Mouse (Mus musculus) heart, embryonic 12.5 days (tissue): Measurements from ENCODE around the gene Slc48a1. TPM values are rescaled to one million over a fixed set of nuclear protein-coding genes. Genes with fewer than 3 reads are reported as not detected.

ENCODE experiments used
- ATAC-seq: fragments of 200-750 bp; cut with Nextera tagmentation; 2 replicates; pipeline ENCODE4 v1.8.0; 2017; ENCODE audit warnings: moderate TSS enrichment, moderate library complexity; ENCODE audit not compliant: insufficient number of reproducible peaks, low FRiP score
- H3K27ac ChIP-seq: fragments of 300-500 bp; sonication (generic); 2 replicates; pipeline ENCODE4 v1.5.1; 2016; ENCODE audit warnings: mild to moderate bottlenecking, moderate library complexity; ENCODE audit not compliant: poor library complexity, severe bottlenecking
- H3K27me3 ChIP-seq: fragments of 300-500 bp; sonication (generic); replicated peaks from 2 replicates; pipeline ENCODE4 v1.6.1; 2016; ENCODE audit warnings: mild to moderate bottlenecking, moderate library complexity
- H3K36me3 ChIP-seq: fragments of 300-500 bp; sonication (generic); 2 replicates; pipeline ENCODE4 v1.6.1; 2016; ENCODE audit warnings: mild to moderate bottlenecking, moderate library complexity
- H3K4me1 ChIP-seq: fragments of 300-500 bp; sonication (generic); replicated peaks from 2 replicates; pipeline ENCODE4 v1.6.1; 2016; ENCODE audit warnings: mild to moderate bottlenecking
- H3K4me2 ChIP-seq: fragments of 300-500 bp; sonication (generic); 2 replicates; pipeline ENCODE4 v1.6.1; 2016; ENCODE audit warnings: mild to moderate bottlenecking, moderate library complexity
- H3K4me3 ChIP-seq: fragments of 300-500 bp; sonication (generic); 2 replicates; pipeline ENCODE4 v1.5.1; 2016; ENCODE audit warnings: mild to moderate bottlenecking
- H3K9ac ChIP-seq: fragments of 300-500 bp; sonication (generic); 2 replicates; pipeline ENCODE4 v1.6.1; 2016; ENCODE audit warnings: mild to moderate bottlenecking, moderate library complexity
- H3K9me3 ChIP-seq: fragments of 300-500 bp; sonication (generic); replicated peaks from 2 replicates; pipeline ENCODE4 v1.6.1; 2016; ENCODE audit warnings: mild to moderate bottlenecking, moderate library complexity
- WGBS: fragments of 180-500 bp; shearing (Covaris S2); methylation state at CpG from one replicate; pipeline ENCODE4 v1.1.7; 2016; 5-methylcytosine and 5-hydroxymethylcytosine counted together
- polyA plus RNA-seq: library from polyadenylated mRNA; unstranded; fragments of >200 nt; fragmentation: Nextera tagmentation; extraction: Ambion mirVana; gene quantifications from 2 replicates; pipeline ENCODE4 v1.2.1, GENCODE M21; 2016

The Slc48a1 gene
- polyA plus RNA-seq, 1 experiment from 2014 or later = 55.0 TPM

DNA sequence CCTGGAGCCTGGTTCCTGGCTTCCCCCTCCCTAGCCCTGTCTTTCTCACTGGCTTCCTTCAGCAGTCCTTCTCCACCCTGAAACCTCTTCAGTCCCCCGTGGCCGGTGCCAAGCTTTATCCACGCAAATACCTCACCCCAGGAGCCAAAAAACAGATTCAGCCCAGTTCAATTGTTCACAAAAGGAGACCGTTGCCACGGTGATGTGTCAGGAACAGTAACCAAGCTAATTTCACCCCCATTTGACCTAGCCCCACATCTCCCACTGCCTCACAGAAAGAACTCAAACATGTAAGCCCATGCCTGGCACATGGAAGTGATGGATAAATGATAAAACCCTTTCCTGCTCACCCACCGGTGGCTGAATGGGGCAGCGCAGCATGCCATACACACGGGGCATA lies 12.1 kb upstream of the Slc48a1 start:
- no peak for ATAC-seq
- H3K36me3 ChIP-seq = no peaks in the 10 kb centered on the region
- H3K9me3 ChIP-seq = no peaks in the 10 kb centered on the region
- H3K4me1 ChIP-seq = peaks cover 53% of the 10 kb centered on the region
- H3K9ac ChIP-seq = peak overlapping the region; percentile 72
- peaks cover 18% of the 10 kb centered on the region for H3K27me3 ChIP-seq
- H3K4me2 ChIP-seq = peak overlapping the region; percentile 88
- H3K4me3 ChIP-seq = peak overlapping the region; percentile 51
- WGBS = 29% methylated on average over 8 of the region's 8 CpGs
- no peak overlapping the region for H3K27ac ChIP-seq

GRCm38 (mm10) chr15:97766594-97767279 lies 11.6 kb upstream of the Slc48a1 start:
- peak overlapping the region; percentile 82; the same call in 1 of the 2 replicates for H3K27ac ChIP-seq
- H3K36me3 ChIP-seq = no peaks in the 10 kb centered on the region
- no peak for ATAC-seq
- H3K4me3 ChIP-seq = peak overlapping the region; percentile 51
- peak overlapping the region; percentile 72 for H3K9ac ChIP-seq
- no peaks in the 10 kb centered on the region for H3K9me3 ChIP-seq
- H3K4me1 ChIP-seq = peaks cover 57% of the 10 kb centered on the region
- H3K4me2 ChIP-seq = peak overlapping the region; percentile 88
- 9% methylated on average over 23 of the region's 23 CpGs for WGBS
- peaks cover 18% of the 10 kb centered on the region for H3K27me3 ChIP-seq

DNA sequence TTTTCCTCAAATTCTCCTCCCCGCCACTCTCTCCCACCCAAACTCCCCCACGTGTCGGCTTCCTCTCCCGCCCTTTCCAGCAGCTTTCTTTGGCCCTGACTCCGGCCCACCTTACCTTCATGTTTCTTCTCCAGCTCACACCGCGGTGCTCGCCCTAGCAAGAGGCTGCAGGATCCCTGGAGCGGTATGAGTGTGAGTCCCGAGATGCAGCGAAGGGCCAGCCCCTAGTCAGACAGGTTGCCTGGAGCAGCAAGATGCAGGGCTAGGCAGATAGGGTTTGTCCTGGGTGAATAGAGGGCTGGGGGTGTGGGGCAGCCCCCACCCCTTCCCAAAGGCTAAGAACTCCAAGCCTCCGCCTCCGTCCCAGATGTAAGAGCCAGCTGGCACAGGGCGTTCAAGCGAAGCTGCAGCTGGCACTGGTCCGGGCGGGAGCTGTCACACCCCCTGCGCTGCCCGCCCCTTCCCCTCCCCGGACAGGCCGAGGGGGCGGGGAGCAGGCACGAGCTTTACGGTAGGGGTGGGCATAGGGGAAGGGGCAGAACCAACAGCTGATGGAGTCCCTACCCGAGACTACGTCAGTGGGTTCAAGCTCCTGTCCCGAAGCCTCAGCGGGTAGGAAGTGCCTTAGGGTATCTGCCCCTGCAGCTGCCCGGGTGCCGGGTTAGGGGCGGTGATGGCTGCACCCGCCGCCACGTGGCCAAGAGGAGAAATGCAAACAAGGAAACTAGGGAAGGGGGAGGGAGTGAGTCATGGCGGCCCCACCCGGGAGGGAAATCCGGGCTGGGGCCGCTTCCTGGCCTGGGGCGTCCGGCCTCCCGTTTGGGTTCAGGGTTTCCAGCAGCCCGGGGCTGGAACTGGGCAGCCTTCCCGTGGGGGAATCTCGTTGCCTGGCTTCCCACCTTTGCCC lies 10.8 kb upstream of the Slc48a1 start, which contains the start of gene Rapgef3:
Gene Rapgef3 (minus strand): TSS at position 693 of the 907 bp plus-strand sequence.
- H3K27ac ChIP-seq = peak within 1 kb of the TSS; percentile 82
- H3K9me3 ChIP-seq = no peaks in the 10 kb centered on the region
- peak; percentile 86 for ATAC-seq
- peak within 1 kb of the TSS; percentile 88 for H3K4me2 ChIP-seq
- H3K27me3 ChIP-seq = peaks cover 18% of the 10 kb centered on the region
- no peaks in the 10 kb centered on the region for H3K36me3 ChIP-seq
- peaks cover 64% of the 10 kb centered on the region for H3K4me1 ChIP-seq
- peak within 1 kb of the TSS; percentile 51 for H3K4me3 ChIP-seq
- H3K9ac ChIP-seq = peak within 1 kb of the TSS; percentile 72
- WGBS = under 1% methylated on average over 43 of the region's 44 CpGs

- peaks cover 18% of the 10 kb centered on the region for H3K27me3 ChIP-seq
- no peaks in the 10 kb centered on the region for H3K36me3 ChIP-seq
- H3K27ac ChIP-seq = peak overlapping the region; percentile 82
- peaks cover 64% of the 10 kb centered on the region for H3K4me1 ChIP-seq
- H3K9me3 ChIP-seq = no peaks in the 10 kb centered on the region
- peak overlapping the region; percentile 51 for H3K4me3 ChIP-seq
- ATAC-seq = peak; percentile 48
- peak overlapping the region; percentile 72 for H3K9ac ChIP-seq
- peak overlapping the region; percentile 88 for H3K4me2 ChIP-seq
- 2% methylated on average over 18 of the region's 18 CpGs for whole genome bisulfite sequencing
These were observed 10.1 kb upstream of the Slc48a1 start for GRCm38 (mm10) chr15:97768192-97768591.

DNA sequence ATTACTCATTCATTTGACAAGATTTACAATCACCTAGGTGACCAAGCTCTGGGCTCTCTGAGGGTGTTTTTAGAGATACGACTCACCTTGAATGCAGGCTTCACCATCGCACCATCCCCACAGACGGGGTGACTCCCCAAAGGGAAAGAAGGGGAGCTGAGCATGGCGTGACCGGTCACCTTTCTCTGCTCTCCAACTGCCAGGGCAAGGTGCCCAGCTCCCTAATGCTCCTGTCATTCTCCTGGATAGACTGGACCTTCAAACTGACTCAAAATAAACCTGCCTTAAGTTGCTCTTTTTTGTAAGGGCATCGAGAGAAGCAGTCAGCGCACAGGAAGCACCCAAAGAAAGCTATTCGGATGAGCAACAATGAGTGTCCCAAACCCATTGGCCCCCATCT lies 8.0 kb upstream of the Slc48a1 start:
- WGBS = 82% methylated on average over 8 of the region's 8 CpGs

GRCm38 (mm10) chr15:97773108-97773507 lies 5.2 kb upstream of the Slc48a1 start:
- 9% methylated on average over 5 of the region's 5 CpGs for WGBS
- peak overlapping the region; percentile 22; the same call in 1 of the 2 replicates for H3K9ac ChIP-seq
- peak; percentile 85 for ATAC-seq

More for the DNA sequence above, 8.0 kb upstream of the Slc48a1 start:
- H3K36me3 ChIP-seq = no peaks in the 10 kb centered on the region
- no peaks in the 10 kb centered on the region for H3K9me3 ChIP-seq
- no peak overlapping the region for H3K4me2 ChIP-seq
- H3K27ac ChIP-seq = no peak overlapping the region
- no peak for ATAC-seq
- H3K9ac ChIP-seq = no peak overlapping the region
- H3K4me1 ChIP-seq = peaks cover 67% of the 10 kb centered on the region
- H3K4me3 ChIP-seq = no peak overlapping the region
- H3K27me3 ChIP-seq = peaks cover 18% of the 10 kb centered on the region

DNA sequence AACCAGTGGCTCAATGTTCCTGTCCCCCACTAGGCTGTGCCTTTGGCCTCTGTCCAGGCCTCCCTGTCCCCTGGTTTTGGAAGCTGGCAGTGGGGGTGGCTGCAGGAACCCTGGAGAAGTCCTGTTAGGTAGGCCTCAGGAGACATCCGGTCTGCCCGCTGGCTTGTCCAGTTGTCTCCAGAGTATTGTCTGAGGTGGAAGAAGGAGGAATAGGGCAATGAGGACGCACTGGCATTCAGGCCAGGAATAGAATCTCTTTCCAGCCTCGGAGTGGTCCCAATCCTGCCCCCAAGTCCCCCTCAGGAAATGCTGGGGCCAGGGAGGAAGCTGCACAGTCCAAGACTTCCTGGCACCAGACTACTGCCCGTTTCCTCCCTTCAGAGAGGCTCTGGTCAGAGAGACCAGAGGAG lies 4.4 kb upstream of the Slc48a1 start:
- Histone ChIP-seq H3K4me2 (peak overlapping the region; percentile 30), H3K9me3 (no peaks in the 10 kb centered on the region), H3K4me1 (peaks cover 51% of the 10 kb centered on the region), H3K4me3 (no peak overlapping the region), H3K27me3 (peaks cover 7% of the 10 kb centered on the region; the same call in 1 of the 2 replicates), H3K36me3 (no peaks in the 10 kb centered on the region), H3K27ac (peak overlapping the region; percentile 90), H3K9ac (no peak overlapping the region)
- ATAC-seq = peak; percentile 27; the same call in 1 of the 2 replicates
- WGBS = 41% methylated on average over 5 of the region's 5 CpGs

More at GRCm38 (mm10) chr15:97773108-97773507, 5.2 kb upstream of the Slc48a1 start:
- H3K4me2 ChIP-seq = peak overlapping the region; percentile 30
- no peaks in the 10 kb centered on the region for H3K9me3 ChIP-seq
- H3K27me3 ChIP-seq = peaks cover 7% of the 10 kb centered on the region; the same call in 1 of the 2 replicates
- peaks cover 52% of the 10 kb centered on the region for H3K4me1 ChIP-seq
- H3K4me3 ChIP-seq = no peak overlapping the region
- H3K27ac ChIP-seq = peak overlapping the region; percentile 90
- H3K36me3 ChIP-seq = no peaks in the 10 kb centered on the region

GRCm38 (mm10) chr15:97776514-97776913 lies 1.8 kb upstream of the Slc48a1 start:
- H3K4me1 ChIP-seq = peaks cover 50% of the 10 kb centered on the region

GRCm38 (mm10) chr15:97776919-97777318 lies 1.4 kb upstream of the Slc48a1 start:
- Histone ChIP-seq H3K9ac (no peak overlapping the region), H3K4me3 (no peak overlapping the region), H3K27me3 (no peaks in the 10 kb centered on the region), H3K4me2 (no peak overlapping the region), H3K27ac (no peak overlapping the region), H3K9me3 (no peaks in the 10 kb centered on the region), H3K4me1 (peaks cover 52% of the 10 kb centered on the region), H3K36me3 (no peaks in the 10 kb centered on the region)
- no peak for ATAC-seq
- WGBS = 75% methylated on average over 6 of the region's 6 CpGs

More at GRCm38 (mm10) chr15:97776514-97776913, 1.8 kb upstream of the Slc48a1 start:
- no peak overlapping the region for H3K4me2 ChIP-seq
- no peak overlapping the region for H3K27ac ChIP-seq
- H3K27me3 ChIP-seq = no peaks in the 10 kb centered on the region
- 8% methylated on average over 8 of the region's 8 CpGs for WGBS
- ATAC-seq = no peak
- H3K9me3 ChIP-seq = no peaks in the 10 kb centered on the region
- H3K9ac ChIP-seq = no peak overlapping the region
- H3K36me3 ChIP-seq = no peaks in the 10 kb centered on the region
- no peak overlapping the region for H3K4me3 ChIP-seq

GRCm38 (mm10) chr15:97779576-97779975 lies 1.3 kb downstream of the Slc48a1 start:
- ATAC-seq = no peak

DNA sequence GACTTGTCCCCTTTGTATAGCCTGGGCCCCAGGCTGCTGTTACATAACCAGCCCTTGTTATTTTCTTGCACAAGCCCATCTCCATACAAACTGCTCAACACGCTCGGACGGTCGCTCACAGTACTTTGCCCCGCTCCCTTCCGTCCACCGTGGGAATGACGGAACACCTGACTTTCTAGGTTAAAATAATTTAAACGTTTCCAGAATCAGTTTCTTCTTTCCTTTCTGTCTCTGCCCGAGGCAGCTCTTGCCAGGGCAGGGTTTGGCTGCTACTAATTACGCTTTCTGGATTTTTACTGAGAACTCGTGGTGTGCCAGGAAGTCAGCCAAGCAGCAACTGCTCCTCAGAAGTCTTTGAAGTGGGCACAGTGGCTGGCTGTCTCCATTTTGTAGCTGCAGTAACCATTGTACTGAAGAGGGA lies 2.3 kb downstream of the Slc48a1 start:
- H3K4me2 ChIP-seq = no peak overlapping the region
- H3K4me3 ChIP-seq = no peak overlapping the region
- H3K4me1 ChIP-seq = peaks cover 40% of the 10 kb centered on the region
- no peak for ATAC-seq
- H3K9me3 ChIP-seq = no peaks in the 10 kb centered on the region
- no peak overlapping the region for H3K9ac ChIP-seq
- no peaks in the 10 kb centered on the region for H3K36me3 ChIP-seq
- H3K27me3 ChIP-seq = no peaks in the 10 kb centered on the region
- 84% methylated on average over 12 of the region's 12 CpGs for WGBS
- H3K27ac ChIP-seq = no peak overlapping the region

More at GRCm38 (mm10) chr15:97779576-97779975, 1.3 kb downstream of the Slc48a1 start:
- no peak overlapping the region for H3K4me3 ChIP-seq
- no peaks in the 10 kb centered on the region for H3K9me3 ChIP-seq
- H3K27ac ChIP-seq = no peak overlapping the region
- no peaks in the 10 kb centered on the region for H3K27me3 ChIP-seq
- no peak overlapping the region for H3K9ac ChIP-seq
- WGBS = 87% methylated on average over 1 of the region's 1 CpGs
- H3K4me2 ChIP-seq = no peak overlapping the region
- peaks cover 39% of the 10 kb centered on the region for H3K4me1 ChIP-seq
- H3K36me3 ChIP-seq = no peaks in the 10 kb centered on the region
